Mouse (Mus musculus): ENCODE data around the gene Wrb. TPM values are rescaled to one million over a fixed set of nuclear protein-coding genes. Genes with fewer than 3 reads are reported as not detected.

Wrb gene
- polyA plus RNA-seq, 1 experiment from 2014 or later, result 66.7 TPM

DNA sequence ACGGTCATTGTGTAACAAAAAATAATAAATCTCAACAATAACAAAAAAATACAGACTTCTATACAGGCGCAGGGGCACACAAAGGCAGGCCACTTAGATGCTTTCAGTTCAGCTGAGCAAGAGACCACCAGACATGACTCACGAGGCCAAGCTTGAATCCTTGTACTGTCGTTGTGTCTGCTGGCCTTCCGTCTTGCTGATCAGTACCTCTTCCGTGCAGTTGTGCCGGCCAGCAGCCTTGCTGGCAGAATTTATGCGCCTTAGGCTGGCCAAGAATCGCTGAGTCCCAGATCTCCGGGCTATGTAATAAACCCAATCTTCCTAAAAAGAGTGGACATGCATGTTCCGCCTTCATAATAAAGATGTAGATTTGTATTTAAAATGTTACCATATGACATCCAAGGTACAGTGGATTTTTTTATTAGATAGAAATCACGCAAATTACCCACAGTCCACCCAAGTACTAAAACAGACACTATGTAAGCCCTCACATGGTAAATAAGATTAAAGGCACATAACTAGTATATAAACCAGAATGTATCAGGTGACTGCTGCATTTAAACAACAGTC lies 13.4 kb downstream of the Wrb start:
- WGBS, result 44% methylated on average over 12 of the region's 12 CpGs
- Histone ChIP-seq H3K27ac (replicated peaks in 1 of 2; ENCODE audit: control insufficient read depth in 1 of 2, insufficient read depth in 1 of 2, low read depth in 2 of 2, low read length in 2 of 2) (peak overlapping the region; percentile 88 to 92), H3K27me3 (ENCODE audit: control insufficient read depth, insufficient read depth, low read length) (no peaks in the 10 kb centered on the region), H3K9ac (ENCODE audit: low read length) (peak overlapping the region; percentile 94), H3K4me1 (ENCODE audit: control insufficient read depth in 2 of 2, insufficient read depth in 2 of 2, low read length in 2 of 2) (peaks cover 9 to 17% of the 10 kb centered on the region in 2 experiments), H3K9me3 (ENCODE audit: control insufficient read depth, low read length) (no peaks in the 10 kb centered on the region), H3K36me3 (ENCODE audit: control insufficient read depth, insufficient read depth, low read length) (peaks cover 28% of the 10 kb centered on the region), H3K4me2 (ENCODE audit: low read length) (peak overlapping the region; percentile 99), H3K4me3 (ENCODE audit: control insufficient read depth in 1 of 2, insufficient read depth in 1 of 2, low read depth in 1 of 2, low read length in 2 of 2) (peak overlapping the region; percentile 64 to 71)
- no peak for ATAC-seq (ENCODE audit: insufficient number of reproducible peaks, insufficient read depth, low FRiP score, low read depth)

DNA sequence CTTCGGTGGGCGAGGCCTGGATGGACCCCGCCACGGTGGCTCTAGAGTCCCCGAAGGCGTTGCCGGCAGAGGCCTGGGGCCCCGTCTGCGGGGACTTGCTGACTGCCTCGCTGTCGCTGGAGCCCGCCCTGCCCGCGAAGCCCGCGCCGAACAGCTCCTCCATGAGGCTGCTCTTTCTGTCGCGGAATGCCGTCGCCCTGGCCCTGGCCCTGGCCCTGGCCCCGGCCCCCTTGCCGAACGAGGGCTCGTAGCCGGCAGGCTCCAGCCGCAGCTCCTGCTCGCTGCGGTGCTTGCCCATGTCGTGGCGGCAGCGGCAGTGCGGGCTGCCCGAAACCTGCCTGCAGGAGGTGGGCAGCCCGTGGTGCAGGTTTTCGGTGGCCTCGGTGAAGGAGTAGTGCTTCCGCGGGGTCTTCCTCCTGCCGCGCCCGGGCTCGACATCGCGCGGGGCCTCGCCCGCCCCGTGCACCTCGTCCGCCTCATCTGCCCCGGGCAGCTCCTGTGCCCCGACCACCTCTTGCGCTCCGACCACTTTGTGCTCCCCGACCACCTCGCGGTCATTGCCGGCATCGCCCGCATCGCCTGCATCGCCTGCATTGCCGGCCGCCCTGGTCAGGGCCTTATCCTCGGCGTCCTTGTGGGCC lies 14.0 kb downstream of the Wrb start:
- no peaks in the 10 kb centered on the region for H3K27me3 ChIP-seq (ENCODE audit: control insufficient read depth, insufficient read depth, low read length)
- WGBS, result under 1% methylated on average over 67 of the region's 67 CpGs
- peak overlapping the region; percentile 88 to 92 for H3K27ac ChIP-seq (replicated peaks in 1 of 2; ENCODE audit: control insufficient read depth in 1 of 2, insufficient read depth in 1 of 2, low read depth in 2 of 2, low read length in 2 of 2)
- peaks cover 22% of the 10 kb centered on the region for H3K36me3 ChIP-seq (ENCODE audit: control insufficient read depth, insufficient read depth, low read length)
- peak; percentile 73 for ATAC-seq (ENCODE audit: insufficient number of reproducible peaks, insufficient read depth, low FRiP score, low read depth)
- no peaks in the 10 kb centered on the region for H3K9me3 ChIP-seq (ENCODE audit: control insufficient read depth, low read length)
- peak overlapping the region; percentile 94 for H3K9ac ChIP-seq (ENCODE audit: low read length)
- peak overlapping the region; percentile 99 for H3K4me2 ChIP-seq (ENCODE audit: low read length)
- peak overlapping the region; percentile 64 to 71 for H3K4me3 ChIP-seq (ENCODE audit: control insufficient read depth in 1 of 2, insufficient read depth in 1 of 2, low read depth in 1 of 2, low read length in 2 of 2)
- peaks cover 9 to 17% of the 10 kb centered on the region in 2 experiments for H3K4me1 ChIP-seq (ENCODE audit: control insufficient read depth in 2 of 2, insufficient read depth in 2 of 2, low read length in 2 of 2)

- Histone ChIP-seq H3K9me3 (ENCODE audit: control insufficient read depth, low read length) (no peaks in the 10 kb centered on the region), H3K4me1 (ENCODE audit: control insufficient read depth in 2 of 2, insufficient read depth in 2 of 2, low read length in 2 of 2) (peaks cover 9 to 17% of the 10 kb centered on the region in 2 experiments), H3K27me3 (ENCODE audit: control insufficient read depth, insufficient read depth, low read length) (no peaks in the 10 kb centered on the region), H3K27ac (replicated peaks in 1 of 2; ENCODE audit: control insufficient read depth in 1 of 2, insufficient read depth in 1 of 2, low read depth in 2 of 2, low read length in 2 of 2) (peak overlapping the region; percentile 88 to 92), H3K4me3 (ENCODE audit: control insufficient read depth in 1 of 2, insufficient read depth in 1 of 2, low read depth in 1 of 2, low read length in 2 of 2) (peak overlapping the region; percentile 64 to 71), H3K4me2 (ENCODE audit: low read length) (peak overlapping the region; percentile 99), H3K36me3 (ENCODE audit: control insufficient read depth, insufficient read depth, low read length) (peaks cover 15% of the 10 kb centered on the region), H3K9ac (ENCODE audit: low read length) (peak overlapping the region; percentile 94)
- WGBS, result 83% methylated on average over 20 of the region's 20 CpGs
- ATAC-seq (ENCODE audit: insufficient number of reproducible peaks, insufficient read depth, low FRiP score, low read depth), result no peak
Measured at GRCm38 (mm10) chr16:96159794-96160346, 14.7 kb downstream of the Wrb start.

DNA sequence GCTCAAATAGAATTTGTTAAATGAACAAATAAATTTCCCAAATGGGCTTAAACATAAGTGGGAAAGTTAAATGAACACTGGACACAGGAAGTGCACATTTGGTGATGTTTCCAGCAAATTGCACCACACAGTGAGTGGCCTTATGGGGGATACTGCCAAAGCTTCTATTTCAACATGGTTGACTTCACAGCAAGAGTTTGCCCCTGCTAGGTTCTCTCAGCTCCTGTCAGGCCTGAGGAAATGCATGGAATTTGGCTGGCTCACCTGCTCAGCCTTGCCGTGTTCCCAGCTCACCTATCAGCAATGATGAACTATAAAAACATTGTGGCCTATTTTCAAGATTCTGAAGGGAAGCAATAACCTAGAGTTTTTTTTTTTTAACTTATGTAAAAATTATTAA lies 15.7 kb downstream of the Wrb start:
- H3K27me3 ChIP-seq (ENCODE audit: control insufficient read depth, insufficient read depth, low read length), result no peaks in the 10 kb centered on the region
- 75% methylated on average over 1 of the region's 1 CpGs for WGBS
- no peak overlapping the region for H3K4me3 ChIP-seq (ENCODE audit: control insufficient read depth in 1 of 2, insufficient read depth in 1 of 2, low read depth in 1 of 2, low read length in 2 of 2)
- no peak overlapping the region for H3K9ac ChIP-seq (ENCODE audit: low read length)
- H3K27ac ChIP-seq (replicated peaks in 1 of 2; ENCODE audit: control insufficient read depth in 1 of 2, insufficient read depth in 1 of 2, low read depth in 2 of 2, low read length in 2 of 2), result no peak overlapping the region
- peaks cover 11 to 17% of the 10 kb centered on the region in 2 experiments for H3K4me1 ChIP-seq (ENCODE audit: control insufficient read depth in 2 of 2, insufficient read depth in 2 of 2, low read length in 2 of 2)
- no peak for ATAC-seq (ENCODE audit: insufficient number of reproducible peaks, insufficient read depth, low FRiP score, low read depth)
- peaks cover 5% of the 10 kb centered on the region for H3K36me3 ChIP-seq (ENCODE audit: control insufficient read depth, insufficient read depth, low read length)
- H3K4me2 ChIP-seq (ENCODE audit: low read length), result no peak overlapping the region
- H3K9me3 ChIP-seq (ENCODE audit: control insufficient read depth, low read length), result no peaks in the 10 kb centered on the region

DNA sequence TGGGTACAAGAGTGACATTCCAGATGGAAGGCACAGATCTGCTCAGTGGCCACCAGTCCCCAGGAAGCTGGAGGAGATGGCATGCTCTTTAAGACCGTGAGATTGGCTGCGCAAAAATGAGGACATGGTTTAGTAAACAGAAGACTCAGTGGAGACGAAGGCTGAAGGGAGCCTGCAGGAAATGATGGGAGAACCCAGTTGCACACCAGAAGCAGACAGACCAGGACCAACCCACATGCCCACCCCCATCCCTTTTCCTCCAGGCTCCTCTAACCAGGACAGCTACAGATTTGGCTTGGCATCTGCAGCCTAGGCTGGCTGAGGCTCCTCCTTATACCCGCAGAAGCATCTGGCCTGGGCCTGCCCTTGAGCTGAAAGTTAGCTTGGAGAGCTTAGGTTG lies 16.1 kb downstream of the Wrb start:
- no peak for ATAC-seq (ENCODE audit: insufficient number of reproducible peaks, insufficient read depth, low FRiP score, low read depth)
- peaks cover 1% of the 10 kb centered on the region; the same call in 1 of the 2 replicates for H3K36me3 ChIP-seq (ENCODE audit: control insufficient read depth, insufficient read depth, low read length)
- no peak overlapping the region for H3K4me2 ChIP-seq (ENCODE audit: low read length)
- no peak overlapping the region for H3K4me3 ChIP-seq (ENCODE audit: control insufficient read depth in 1 of 2, insufficient read depth in 1 of 2, low read depth in 1 of 2, low read length in 2 of 2)
- H3K27me3 ChIP-seq (ENCODE audit: control insufficient read depth, insufficient read depth, low read length), result no peaks in the 10 kb centered on the region
- peaks cover 11 to 17% of the 10 kb centered on the region in 2 experiments for H3K4me1 ChIP-seq (ENCODE audit: control insufficient read depth in 2 of 2, insufficient read depth in 2 of 2, low read length in 2 of 2)
- H3K9me3 ChIP-seq (ENCODE audit: control insufficient read depth, low read length), result no peaks in the 10 kb centered on the region
- H3K27ac ChIP-seq (replicated peaks in 1 of 2; ENCODE audit: control insufficient read depth in 1 of 2, insufficient read depth in 1 of 2, low read depth in 2 of 2, low read length in 2 of 2), result no peak overlapping the region
- 84% methylated on average over 4 of the region's 4 CpGs for WGBS
- H3K9ac ChIP-seq (ENCODE audit: low read length), result no peak overlapping the region

GRCm38 (mm10) chr16:96165723-96166264 lies 20.6 kb downstream of the Wrb start:
- 58% methylated on average over 4 of the region's 4 CpGs for WGBS
- Histone ChIP-seq H3K9me3 (ENCODE audit: control insufficient read depth, low read length) (no peaks in the 10 kb centered on the region), H3K9ac (ENCODE audit: low read length) (no peak overlapping the region), H3K4me1 (ENCODE audit: control insufficient read depth in 2 of 2, insufficient read depth in 2 of 2, low read length in 2 of 2) (0 out of 4 replicates have a peak, but pooled peaks cover 0 to 2% of the 10 kb centered on the region in 2 experiments), H3K36me3 (ENCODE audit: control insufficient read depth, insufficient read depth, low read length) (no peaks in the 10 kb centered on the region), H3K4me2 (ENCODE audit: low read length) (no peak overlapping the region), H3K4me3 (ENCODE audit: control insufficient read depth in 1 of 2, insufficient read depth in 1 of 2, low read depth in 1 of 2, low read length in 2 of 2) (no peak overlapping the region), H3K27me3 (ENCODE audit: control insufficient read depth, insufficient read depth, low read length) (no peaks in the 10 kb centered on the region), H3K27ac (replicated peaks in 1 of 2; ENCODE audit: control insufficient read depth in 1 of 2, insufficient read depth in 1 of 2, low read depth in 2 of 2, low read length in 2 of 2) (no peak overlapping the region)
- ATAC-seq (ENCODE audit: insufficient number of reproducible peaks, insufficient read depth, low FRiP score, low read depth), result no peak

DNA sequence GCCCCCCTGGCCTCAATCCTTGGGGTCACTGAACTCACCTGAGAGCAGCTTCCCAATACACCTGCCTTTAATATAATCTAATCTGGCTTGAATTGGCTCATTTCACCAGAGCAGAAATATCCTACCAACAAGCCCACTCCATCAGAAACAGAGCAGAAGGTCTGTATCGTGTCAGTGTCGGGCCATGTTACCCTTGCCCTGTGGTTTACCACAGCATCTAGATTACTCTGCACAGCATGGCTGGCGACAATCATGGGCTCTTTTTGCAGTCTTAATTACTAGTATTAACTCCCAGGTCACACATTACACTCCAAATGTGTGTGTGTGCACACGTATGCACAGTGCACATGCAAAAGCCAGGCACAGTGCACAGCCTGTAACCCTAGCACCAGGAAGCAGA lies 23.6 kb downstream of the Wrb start:
- Histone ChIP-seq H3K9me3 (ENCODE audit: control insufficient read depth, low read length) (no peaks in the 10 kb centered on the region), H3K4me2 (ENCODE audit: low read length) (no peak overlapping the region), H3K36me3 (ENCODE audit: control insufficient read depth, insufficient read depth, low read length) (no peaks in the 10 kb centered on the region), H3K9ac (ENCODE audit: low read length) (no peak overlapping the region), H3K27me3 (ENCODE audit: control insufficient read depth, insufficient read depth, low read length) (no peaks in the 10 kb centered on the region), H3K27ac (replicated peaks in 1 of 2; ENCODE audit: control insufficient read depth in 1 of 2, insufficient read depth in 1 of 2, low read depth in 2 of 2, low read length in 2 of 2) (no peak overlapping the region), H3K4me1 (ENCODE audit: control insufficient read depth in 2 of 2, insufficient read depth in 2 of 2, low read length in 2 of 2) (0 out of 4 replicates have a peak, but pooled peaks cover 0 to 2% of the 10 kb centered on the region in 2 experiments), H3K4me3 (ENCODE audit: control insufficient read depth in 1 of 2, insufficient read depth in 1 of 2, low read depth in 1 of 2, low read length in 2 of 2) (no peak overlapping the region)
- WGBS, result 84% methylated on average over 4 of the region's 4 CpGs
- no peak for ATAC-seq (ENCODE audit: insufficient number of reproducible peaks, insufficient read depth, low FRiP score, low read depth)
